ENCODE assay signal across 15 mouse cellular contexts in genomic region chr1:25420701-25421100, GRCm38 (mm10).
"Had no signal": no experiment of that assay in that cellular context is flagged by ENCODE, and none has a peak within 500 bp of the region (broad histone marks: within the 10 kb centered on the region; RNA-seq: fewer than 3 reads in every experiment).

No protein-coding gene starts in this region.

- H3K4me1 ChIP-seq: liver, embryonic 13.5 days; megakaryocyte, embryonic 14.5 days; midbrain, embryonic 10.5 days; stomach, embryonic 15.5 days had no signal

- DNase-seq: kidney, adult 18-20 months; kidney, postnatal 10 days; kidney, postnatal 36 days; layer of hippocampus, postnatal 36 days; liver, embryonic 13.5 days; lung, adult 2 months; right cerebral cortex, postnatal 25 days; spleen, adult 18-20 months; thymus, postnatal 25 days had no signal

- ATAC-seq: lung, postnatal 0 days; midbrain, embryonic 16.5 days had no signal

- H3K36me3 ChIP-seq: liver, embryonic 13.5 days; midbrain, embryonic 10.5 days; stomach, embryonic 15.5 days had no signal

- H3K4me3 ChIP-seq: left cerebral cortex, adult 2 months; liver, embryonic 13.5 days; megakaryocyte, embryonic 14.5 days; midbrain, embryonic 10.5 days; stomach, embryonic 15.5 days had no signal

- H3K4me2 ChIP-seq: liver, embryonic 13.5 days; stomach, embryonic 15.5 days had no signal

- H3K9me3 ChIP-seq: liver, embryonic 13.5 days; midbrain, embryonic 10.5 days; stomach, embryonic 15.5 days had no signal

- H3K9ac ChIP-seq: liver, embryonic 13.5 days; stomach, embryonic 15.5 days had no signal

- H3K27me3 ChIP-seq: liver, embryonic 13.5 days; megakaryocyte, embryonic 14.5 days; stomach, embryonic 15.5 days had no signal

- H3K27ac ChIP-seq: left cerebral cortex, adult 2 months; liver, embryonic 13.5 days; midbrain, embryonic 10.5 days; stomach, embryonic 15.5 days had no signal
